Mouse (Mus musculus) ovary, adult 18-20 months (tissue): ENCODE measurements around the gene Dusp13.

Experiments
- DNase-seq: peaks from one replicate; pipeline ENCODE4 v3.0.0; 2022; ENCODE audit warnings: low spot score, mixed read lengths

Gene Dusp13

GRCm38 (mm10) chr14:21747436-21748141, 3.4 kb downstream of the Dusp13 start:
- DNase-seq = no peak

DNA sequence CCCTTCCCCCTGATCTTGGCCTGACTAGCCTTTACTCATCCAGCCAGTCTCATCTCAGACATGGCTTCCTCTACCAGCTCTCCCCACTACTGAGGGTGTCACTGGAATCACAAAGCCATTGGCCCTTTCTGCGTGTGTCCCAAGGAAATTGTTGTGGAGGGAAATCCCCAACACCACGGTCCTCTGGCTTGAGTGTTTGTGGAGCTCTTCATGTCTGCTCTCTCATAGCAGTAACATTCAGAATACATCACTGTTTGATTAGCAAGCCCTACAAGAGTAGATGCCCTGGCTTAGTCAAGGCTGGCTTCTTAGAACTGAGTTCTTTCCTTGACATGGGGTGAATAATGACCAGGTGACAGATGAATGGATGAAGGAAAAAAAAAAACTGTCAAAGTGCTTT, 4.1 kb downstream of the Dusp13 start:
- no peak for DNase-seq

GRCm38 (mm10) chr14:21746251-21746650, 4.7 kb downstream of the Dusp13 start:
- no peak for DNase-seq

DNA sequence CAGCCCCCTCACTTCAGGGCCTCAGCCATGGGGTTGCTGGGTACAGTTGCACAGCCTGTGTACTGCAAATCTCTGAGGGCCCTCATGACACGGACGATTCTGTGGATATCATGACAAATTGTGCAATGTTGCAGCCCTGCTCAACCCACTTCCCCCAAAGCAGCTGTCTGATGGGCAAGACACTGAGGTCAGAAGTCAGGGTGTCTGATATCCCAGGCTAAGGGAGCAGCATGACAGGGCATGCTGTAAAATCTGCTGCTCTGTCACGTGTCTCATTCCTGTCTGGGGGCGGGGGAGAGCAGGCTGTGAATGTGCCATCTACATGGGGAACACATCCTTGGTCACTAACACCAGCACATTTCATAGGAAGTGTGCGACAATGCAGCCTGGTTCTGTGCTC, 5.8 kb downstream of the Dusp13 start:
- no peak for DNase-seq

- DNase-seq = no peak
Measured at GRCm38 (mm10) chr14:21744169-21744568, 6.8 kb downstream of the Dusp13 start.

DNA sequence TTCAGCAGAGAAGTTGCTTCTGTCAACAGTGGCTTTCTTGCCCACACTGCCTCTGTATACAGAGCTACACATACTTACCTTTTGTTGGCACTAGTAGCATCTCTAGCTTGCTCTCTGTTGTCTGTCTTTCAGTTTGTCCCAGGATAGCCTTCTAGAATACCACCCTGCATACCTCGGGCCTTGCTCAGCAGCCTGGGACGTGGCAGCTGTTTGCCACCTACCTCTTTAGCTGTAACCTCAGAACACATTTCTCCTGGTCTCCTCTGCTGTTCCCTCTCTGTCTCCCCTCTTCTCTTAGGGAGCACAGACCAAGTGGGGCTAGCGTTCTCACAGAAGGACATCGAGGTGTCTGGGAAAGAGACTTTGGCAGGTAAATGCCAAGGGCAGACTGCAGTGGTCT, 8.5 kb downstream of the Dusp13 start:
- no peak for DNase-seq

GRCm38 (mm10) chr14:21741786-21742185, 9.2 kb downstream of the Dusp13 start:
- DNase-seq = peak; percentile 47

GRCm38 (mm10) chr14:21741314-21741713, 9.7 kb downstream of the Dusp13 start:
- no peak for DNase-seq

DNA sequence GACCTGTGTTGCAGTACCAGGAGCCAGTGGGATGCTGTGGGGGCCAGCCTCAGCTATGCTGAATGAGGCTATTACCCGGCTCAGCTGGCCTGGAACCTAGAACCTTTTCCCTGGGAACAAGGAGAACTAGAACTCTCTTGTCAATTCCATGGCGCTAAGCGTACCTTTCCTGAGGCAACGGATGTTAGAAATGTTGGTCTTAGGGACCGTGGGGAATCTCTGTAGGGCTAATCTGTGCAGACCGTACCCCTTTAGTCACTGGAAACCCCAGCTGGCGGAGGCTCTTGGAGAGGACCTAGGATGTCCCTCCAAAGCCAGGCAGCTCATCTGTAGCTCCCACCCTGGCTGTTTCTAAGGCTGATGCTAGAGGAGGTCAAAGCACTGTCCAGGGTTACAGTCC, 10.6 kb downstream of the Dusp13 start:
- no peak for DNase-seq

DNA sequence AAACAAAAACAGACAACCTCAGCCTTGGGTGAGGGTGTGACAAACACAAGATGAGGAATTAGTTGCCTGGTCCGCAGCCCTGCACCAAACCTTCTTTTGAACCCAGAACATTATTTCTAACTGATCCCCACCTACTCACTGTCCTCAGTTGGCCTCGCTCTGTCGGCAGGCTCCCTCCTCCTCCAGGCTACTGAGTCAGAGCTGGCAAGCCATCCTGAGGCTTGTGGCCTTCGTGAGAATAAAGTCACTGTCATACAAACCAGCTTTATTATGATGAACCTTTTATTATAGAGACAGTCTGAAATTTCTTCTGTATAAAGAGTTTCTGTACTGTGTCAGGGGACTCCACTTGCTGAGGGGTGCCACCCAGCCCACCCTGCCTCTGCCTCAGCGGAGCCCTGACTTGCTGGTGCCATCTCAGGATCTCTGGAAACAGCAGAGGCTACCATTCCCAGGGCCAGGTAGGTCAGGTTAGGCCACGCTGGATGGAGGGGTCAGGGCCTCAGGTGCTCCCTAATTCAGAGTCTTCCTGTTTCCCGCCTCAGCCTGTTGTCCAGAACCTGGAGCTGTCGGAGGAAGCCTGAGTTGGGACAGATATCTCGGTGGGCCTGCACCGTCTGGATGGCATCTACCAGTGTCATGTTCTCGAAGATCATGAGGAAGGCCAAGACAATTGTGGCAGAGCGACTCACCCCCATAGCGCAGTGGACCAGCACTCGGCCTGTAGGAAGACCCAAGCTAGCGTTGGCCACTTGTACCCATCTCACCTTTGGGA, 17.7 kb downstream of the Dusp13 start:
- no peak for DNase-seq

- DNase-seq = no peak
Measured at GRCm38 (mm10) chr14:21729936-21730335, 21.0 kb downstream of the Dusp13 start.

- DNase-seq = no peak
Measured at GRCm38 (mm10) chr14:21729031-21729732, 21.8 kb downstream of the Dusp13 start.

DNA sequence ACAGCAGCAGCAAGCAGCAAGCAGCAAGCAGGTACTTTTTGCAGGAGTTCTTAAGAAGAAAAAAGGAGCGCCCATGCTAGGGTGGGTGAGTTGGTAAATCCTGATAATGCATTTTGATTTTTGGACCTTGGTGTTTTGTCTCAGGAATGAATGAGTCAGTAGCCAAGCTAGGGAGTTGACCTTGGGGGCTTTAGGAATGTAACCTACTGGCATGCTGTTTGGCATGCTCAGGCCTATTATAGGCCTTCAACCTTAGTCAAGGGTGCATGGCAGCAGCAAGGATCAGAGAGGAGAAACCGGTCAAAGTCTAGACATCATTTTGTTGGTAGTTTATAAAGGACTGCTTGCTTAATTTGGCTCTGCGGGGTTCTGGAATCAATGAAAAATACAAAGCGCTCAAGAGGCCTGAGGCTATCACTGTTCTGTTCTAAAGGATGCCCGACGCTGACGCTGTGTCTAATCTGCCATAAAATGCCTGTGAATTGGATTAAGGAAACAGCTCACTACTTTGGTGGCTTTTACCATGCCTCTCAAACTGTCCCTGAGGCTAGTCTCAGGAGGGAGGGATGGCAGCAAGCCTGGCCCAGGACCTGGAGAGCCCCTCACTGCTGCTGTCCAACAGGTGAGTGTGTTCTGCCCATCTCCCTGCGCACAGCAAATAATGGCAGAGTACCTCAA, 28.8 kb downstream of the Dusp13 start:
- DNase-seq = no peak

GRCm38 (mm10) chr14:21720430-21721205, 30.4 kb downstream of the Dusp13 start:
- DNase-seq = no peak

DNA sequence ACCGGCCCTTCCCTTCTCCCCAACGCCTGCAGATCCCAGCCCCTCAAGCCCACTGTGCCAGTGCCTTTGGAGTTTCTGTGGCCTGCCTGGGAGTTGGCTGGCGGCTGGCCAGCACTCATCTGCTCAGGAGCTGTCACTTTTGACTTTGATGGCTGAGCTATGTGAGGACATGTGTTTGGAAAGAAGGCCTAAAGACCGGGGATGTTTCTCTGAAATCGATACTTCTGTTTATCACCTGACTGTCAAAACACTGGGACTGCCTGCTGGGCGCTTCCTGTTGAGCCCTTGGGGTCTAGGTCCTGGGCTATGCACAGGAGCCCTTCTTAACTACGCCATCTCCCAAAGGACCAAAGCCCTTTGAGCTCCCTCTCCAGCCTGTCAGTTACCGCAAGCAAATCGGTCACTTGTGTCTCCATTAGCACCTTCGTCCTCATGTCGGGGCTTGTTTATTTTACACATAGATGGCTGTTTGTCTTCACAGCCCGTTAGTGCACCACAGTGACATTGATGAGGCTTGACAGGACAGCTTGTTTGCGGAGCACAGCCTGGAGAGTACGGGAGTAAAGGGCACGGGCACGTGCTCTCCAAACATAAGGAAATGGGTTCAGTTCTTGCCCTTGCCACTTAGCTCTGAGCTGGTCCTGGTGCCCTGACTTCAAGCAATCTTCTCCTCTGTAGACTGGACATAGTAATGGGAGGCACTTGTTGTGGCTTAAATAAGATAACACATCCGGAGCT, 31.2 kb downstream of the Dusp13 start:
- no peak for DNase-seq

DNA sequence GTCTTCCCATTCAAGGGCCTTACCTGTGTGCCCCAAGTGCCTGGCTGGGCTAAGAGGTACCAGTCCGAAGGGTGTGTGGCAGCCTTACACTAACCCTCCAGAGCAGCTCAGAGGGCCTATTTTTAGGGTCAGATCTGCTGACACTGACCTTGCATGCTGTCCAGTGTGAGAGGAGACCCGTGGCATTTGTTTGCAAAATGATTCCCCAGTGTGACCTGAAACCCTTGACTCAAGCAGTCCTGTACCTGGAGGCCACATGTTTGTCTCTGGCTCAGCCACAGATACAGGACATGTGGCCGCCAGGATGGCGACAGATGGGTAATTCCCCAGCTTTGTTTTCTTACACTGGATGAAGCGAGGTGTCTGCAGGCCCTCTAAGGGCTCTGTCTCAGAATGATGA, 36.5 kb downstream of the Dusp13 start, which contains the start of gene Dupd1:
Dupd1 (minus strand) TSS at position 91 of the 400 bp plus-strand sequence.
- no peak for DNase-seq

DNA sequence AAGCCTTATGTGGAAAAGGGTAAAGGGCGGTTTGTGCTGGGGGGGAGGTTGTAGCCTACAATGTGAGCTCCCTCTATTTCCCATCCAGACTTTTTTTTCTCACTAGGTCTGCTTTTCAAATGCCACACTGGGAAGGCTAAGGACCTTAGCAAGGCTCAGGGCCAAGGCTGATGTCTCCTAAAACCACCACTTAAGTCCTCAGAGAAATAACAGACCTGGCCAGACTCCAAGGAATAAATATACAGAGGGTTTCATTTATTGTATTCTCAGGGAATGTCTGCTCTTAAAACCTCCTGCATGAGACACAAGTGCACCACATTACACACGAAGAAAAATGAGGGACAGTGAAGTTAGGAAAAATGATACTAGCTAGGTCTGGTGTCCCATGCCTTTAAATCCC, 39.8 kb downstream of the Dusp13 start:
- DNase-seq = no peak

DNA sequence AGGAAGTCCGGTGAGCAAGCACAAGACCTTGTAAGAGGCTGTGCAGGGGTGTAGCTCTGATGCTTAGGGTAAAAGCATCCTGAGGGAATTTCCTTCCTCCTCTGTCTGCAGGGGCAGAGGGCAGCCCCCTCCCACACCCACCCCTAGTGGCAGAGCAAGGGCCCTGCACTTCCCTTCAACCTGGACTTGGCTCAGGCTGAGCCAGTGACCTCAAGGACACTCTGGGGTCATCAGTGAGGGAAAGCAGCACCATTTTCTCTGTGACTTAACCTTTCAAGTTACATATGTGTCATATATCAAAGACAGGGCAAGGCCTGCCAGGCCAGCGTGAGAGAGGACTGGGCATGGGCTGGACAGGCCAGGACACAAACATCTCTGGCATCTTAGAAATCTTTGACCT, 41.4 kb downstream of the Dusp13 start:
- no peak for DNase-seq

DNA sequence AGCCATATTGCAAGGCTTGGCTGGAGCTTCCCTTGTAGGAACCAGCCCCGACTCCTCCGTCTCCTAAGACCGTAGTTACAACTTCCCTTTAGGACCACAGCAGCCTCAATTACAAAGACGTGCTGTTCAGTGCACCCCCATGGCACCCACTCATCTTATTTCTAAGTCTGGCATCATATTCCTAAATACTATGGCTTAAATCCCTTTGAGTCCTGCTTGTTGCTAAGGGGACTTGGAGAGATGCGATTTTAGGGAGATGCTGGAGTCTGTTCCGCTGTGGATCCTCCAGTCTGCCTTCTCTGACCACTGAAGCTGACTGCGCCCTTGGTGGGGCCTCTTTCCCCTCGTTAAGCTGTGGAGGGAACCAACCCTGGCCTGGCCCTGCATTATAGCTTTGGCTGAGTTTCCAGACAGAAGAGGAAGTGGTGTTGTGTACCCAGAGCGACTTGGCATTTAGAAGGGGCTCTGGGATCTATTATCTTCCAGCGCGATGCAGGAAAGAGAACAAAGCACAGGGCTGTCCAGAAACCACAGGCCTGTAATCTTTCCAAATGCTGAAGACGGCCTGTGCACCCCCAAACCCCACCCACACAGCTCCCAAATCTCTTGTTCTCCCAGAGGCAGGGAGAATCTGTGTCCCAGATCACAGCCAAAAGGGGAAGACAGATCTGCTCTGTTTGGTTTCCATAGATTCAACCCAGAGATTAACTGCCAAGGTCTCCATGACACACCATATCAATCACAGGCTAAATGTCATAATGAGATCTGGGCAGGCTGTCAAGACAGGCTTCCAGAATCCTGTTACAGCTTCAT, 44.0 kb downstream of the Dusp13 start:
- no peak for DNase-seq

DNA sequence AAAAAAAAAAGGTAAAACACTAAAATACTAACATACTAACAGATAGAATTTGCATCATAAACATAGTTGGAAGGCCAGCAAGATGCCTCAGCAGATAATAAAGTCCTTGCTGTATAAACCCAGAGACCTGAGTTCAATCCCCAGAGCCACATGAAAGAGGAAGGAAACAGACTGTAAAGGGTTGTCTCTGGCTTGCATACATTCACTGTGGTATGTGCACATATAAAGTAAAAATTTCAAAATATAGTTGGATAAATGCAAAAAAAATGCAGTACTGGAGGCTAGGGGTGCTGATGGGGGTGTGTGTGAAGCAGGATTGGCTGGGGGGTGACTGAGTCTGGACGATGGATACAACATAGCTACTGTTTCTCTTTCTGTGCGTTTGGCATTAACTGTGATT, 45.5 kb downstream of the Dusp13 start:
- no peak for DNase-seq
